Mouse (Mus musculus): ENCODE data around the gene Cacng4.

DNA sequence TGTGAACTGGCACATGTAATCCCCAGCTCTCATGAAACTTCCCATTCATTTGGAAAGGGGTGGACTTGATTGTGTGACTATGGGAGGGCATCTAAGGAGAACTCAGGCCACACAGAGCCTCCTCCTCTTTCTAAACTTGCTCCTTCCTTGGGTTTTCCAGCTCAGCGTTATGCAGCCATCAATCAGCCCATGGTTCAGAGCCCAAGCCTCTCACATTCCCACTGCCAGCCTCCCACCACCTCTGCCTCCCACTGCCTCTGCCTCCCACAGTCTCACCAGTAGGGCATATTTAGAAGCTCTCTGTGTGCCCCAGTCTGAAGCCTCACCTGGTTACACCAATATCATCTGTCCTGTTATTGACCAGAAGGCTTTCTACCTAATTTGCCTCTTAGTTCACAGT lies 11.7 kb upstream of the Cacng4 start:
- TF ChIP-seq POLR2A (IDR thresholded peaks at IDR 0.05; ENCODE audit: borderline replicate concordance, insufficient read depth, low read length) (no peak), CTCF (IDR thresholded peaks at IDR 0.05; ENCODE audit: borderline replicate concordance, insufficient read depth, low read depth, low read length) (no peak)

All from cerebellum, adult 2 months (tissue).